Mouse (Mus musculus) brain, adult 10 weeks (tissue): Measurements from ENCODE around the gene Krtap9-5. TPM values are rescaled to one million over a fixed set of nuclear protein-coding genes. Genes with fewer than 3 reads are reported as not detected.

Source experiments
- polyA plus RNA-seq: library from polyadenylated mRNA; stranded (reverse); fragments of 350-450 nt; fragmentation: Illumina TruSeq; extraction: RNeasy Lipid Tissue Mini Kit (QIAGEN cat#74804); gene quantifications from one replicate; pipeline ENCODE4 v1.2.3, GENCODE M21; 2015; ENCODE audit warnings: low read depth, low replicate concordance

Krtap9-5 gene
- not detected for polyA plus RNA-seq

DNA sequence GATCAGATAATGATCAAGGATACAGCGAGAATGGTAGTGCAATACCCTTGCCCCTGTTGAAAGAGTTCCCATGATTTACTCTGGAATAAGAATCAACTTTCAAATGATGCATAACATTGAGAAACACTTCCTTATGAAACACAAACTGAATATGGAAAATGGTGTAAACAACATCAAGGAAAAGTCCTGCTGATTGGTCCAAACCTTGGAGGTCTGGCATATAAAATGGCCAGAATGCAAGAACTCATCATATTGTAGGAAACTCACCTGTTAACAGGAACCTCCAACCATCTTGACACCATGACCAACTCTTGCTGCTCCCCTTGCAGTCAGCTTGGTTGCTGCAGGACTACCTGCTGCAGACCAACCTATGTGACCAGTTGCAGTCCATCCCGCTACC, at the start of gene Krtap9-5:
Gene Krtap9-5 (plus strand): TSS at position 301 of the 400 bp plus-strand sequence.

DNA sequence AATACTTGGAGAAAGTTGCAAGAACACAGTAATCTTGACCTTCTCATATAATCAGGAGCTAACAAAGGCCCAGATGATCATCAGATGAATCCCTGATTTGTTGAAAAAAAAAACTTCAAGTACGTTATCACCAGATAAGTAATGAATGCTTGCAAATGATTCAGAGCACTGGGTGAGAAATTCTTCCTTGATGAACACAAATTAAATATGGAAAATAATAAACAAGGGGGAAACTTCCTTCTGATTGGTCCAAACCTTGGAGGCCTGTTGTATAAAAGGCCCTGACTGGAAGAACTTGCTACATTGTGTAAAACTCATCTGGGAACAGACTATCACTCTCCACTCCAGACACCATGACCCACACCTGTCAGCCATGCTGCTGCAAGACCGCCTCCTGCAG, 40.7 kb upstream of the Krtap9-5 start, which contains the start of gene Krtap31-1:
Gene Krtap31-1 (plus strand): TSS at position 301 of the 400 bp plus-strand sequence.

DNA sequence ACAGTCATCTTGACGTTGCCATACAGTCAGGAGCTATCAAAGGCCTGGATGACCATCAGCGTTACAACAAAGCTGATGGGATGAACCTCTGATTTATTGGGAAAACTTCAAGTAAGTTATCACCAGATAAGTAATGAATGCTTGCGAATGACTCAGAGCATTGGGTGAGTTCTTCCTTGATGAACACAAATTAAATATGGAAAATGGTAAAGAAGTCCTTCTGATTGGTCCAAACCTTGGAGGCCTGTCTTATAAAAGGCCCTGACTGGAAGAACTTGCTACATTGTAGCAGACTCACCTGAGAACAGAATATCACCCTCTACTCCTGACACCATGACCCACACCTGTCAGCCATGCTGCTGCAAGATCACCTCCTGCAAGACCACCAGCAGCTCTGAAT, 33.8 kb upstream of the Krtap9-5 start, which contains the start of gene Gm11565:
Gene Gm11565 (plus strand): TSS at position 301 of the 400 bp plus-strand sequence.

GRCm38 (mm10) chr11:99935991-99936390, 12.3 kb upstream of the Krtap9-5 start, which contains the start of gene Krtap31-2:
Gene Krtap31-2, plus strand, starts transcription at chr11:99936291.

GRCm38 (mm10) chr11:99978953-99979352, 30.7 kb downstream of the Krtap9-5 start, which contains the start of gene Krtap29-1:
Gene Krtap29-1, minus strand, starts transcription at chr11:99979053.

GRCm38 (mm10) chr11:99986180-99986647, 37.9 kb downstream of the Krtap9-5 start, which contains the start of gene Krtap16-1:
Gene Krtap16-1, minus strand, starts transcription at chr11:99986597.

GRCm38 (mm10) chr11:99993620-99994383, 45.5 kb downstream of the Krtap9-5 start, which contains the start of gene Krtap17-1:
Gene Krtap17-1, minus strand, starts transcription at chr11:99993994.

Other genes with a start within 250 kb of the Krtap9-5 start
- gene Gm14180, start 214.2 kb upstream of the Krtap9-5 start, polyA plus RNA-seq, result not detected
- gene Gm11595, start 175.6 kb upstream of the Krtap9-5 start, polyA plus RNA-seq, result not detected
- gene Krtap4-8, start 167.8 kb upstream of the Krtap9-5 start, polyA plus RNA-seq, result not detected
- not detected for gene Krtap4-9, start 163.3 kb upstream of the Krtap9-5 start, polyA plus RNA-seq
- gene Gm11596, start 155.0 kb upstream of the Krtap9-5 start, polyA plus RNA-seq, result not detected
- not detected for gene Gm11569, start 149.5 kb upstream of the Krtap9-5 start, polyA plus RNA-seq
- not detected for gene Gm11554, start 144.0 kb upstream of the Krtap9-5 start, polyA plus RNA-seq
- gene Krtap4-13, start 138.6 kb upstream of the Krtap9-5 start, polyA plus RNA-seq, result not detected
- gene Gm11564, start 132.8 kb upstream of the Krtap9-5 start, polyA plus RNA-seq, result not detected
- not detected for gene 2300003K06Rik, start 110.4 kb upstream of the Krtap9-5 start, polyA plus RNA-seq
- gene Krtap4-16, start 96.9 kb upstream of the Krtap9-5 start, polyA plus RNA-seq, result not detected
- gene Gm11568, start 90.6 kb upstream of the Krtap9-5 start, polyA plus RNA-seq, result not detected
- not detected for gene Gm11559, start 84.0 kb upstream of the Krtap9-5 start, polyA plus RNA-seq
- gene Krtap9-1, start 75.1 kb upstream of the Krtap9-5 start, polyA plus RNA-seq, result not detected
- not detected for gene Gm11567, start 69.3 kb upstream of the Krtap9-5 start, polyA plus RNA-seq
- gene Krtap31-1, start 40.6 kb upstream of the Krtap9-5 start, polyA plus RNA-seq, result not detected
- not detected for gene Gm11565, start 33.7 kb upstream of the Krtap9-5 start, polyA plus RNA-seq
- gene Krtap31-2, start 12.2 kb upstream of the Krtap9-5 start, polyA plus RNA-seq, result not detected
- gene Krtap29-1, start 30.6 kb downstream of the Krtap9-5 start, polyA plus RNA-seq, result not detected
- gene Krtap16-1, start 38.1 kb downstream of the Krtap9-5 start, polyA plus RNA-seq, result not detected
- gene Krtap17-1, start 45.5 kb downstream of the Krtap9-5 start, polyA plus RNA-seq, result not detected
- not detected for gene Krt33a, start 67.7 kb downstream of the Krtap9-5 start, polyA plus RNA-seq
- gene Krt33b, start 81.4 kb downstream of the Krtap9-5 start, polyA plus RNA-seq, result not detected
- not detected for gene Krt34, start 93.1 kb downstream of the Krtap9-5 start, polyA plus RNA-seq
- gene Krt31, start 102.1 kb downstream of the Krtap9-5 start, polyA plus RNA-seq, result not detected
- gene Krt32, start 139.8 kb downstream of the Krtap9-5 start, polyA plus RNA-seq, result not detected
- gene Krt35, start 147.8 kb downstream of the Krtap9-5 start, polyA plus RNA-seq, result not detected
- not detected for gene Krt36, start 157.2 kb downstream of the Krtap9-5 start, polyA plus RNA-seq
- not detected for gene Krt13, start 173.1 kb downstream of the Krtap9-5 start, polyA plus RNA-seq
- gene Krt15, start 187.5 kb downstream of the Krtap9-5 start, polyA plus RNA-seq, result 0.94 TPM
- not detected for gene Krt19, start 200.2 kb downstream of the Krtap9-5 start, polyA plus RNA-seq
- gene Krt9, start 244.8 kb downstream of the Krtap9-5 start, polyA plus RNA-seq, result 6.8 TPM